Mouse (Mus musculus) left cerebral cortex, adult 8-10 months (tissue): ENCODE measurements around the gene Rab6b. TPM values are rescaled to one million over a fixed set of nuclear protein-coding genes. Genes with fewer than 3 reads are reported as not detected.

Experiments used
- total RNA-seq, 4 experiments: library from RNA; stranded (reverse); gene quantifications; 2 replicates each; pipeline ENCODE4 v1.2.4; 2022

The Rab6b gene
- total RNA-seq, 4 experiments from 2014 or later, result 503 to 577 (median 528) TPM

Other genes starting within 250 kb of the Rab6b start
- gene Slco2a1, start 123.1 kb upstream of the Rab6b start, total RNA-seq, result under 1 TPM; 0.72 to 0.98 (median 0.85) TPM
- gene Srprb, start 90.3 kb downstream of the Rab6b start, total RNA-seq, result 10 to 100 TPM; 17.5 to 18.8 (median 17.9) TPM
- gene Gm20425, start 118.5 kb downstream of the Rab6b start, total RNA-seq, result 10 to 100 TPM in 3 of 4 experiments, 1 to 10 TPM in 1; 8.8 to 15.2 (median 12.5) TPM
- gene Trf, start 118.7 kb downstream of the Rab6b start, total RNA-seq, result 100 to 1,000 TPM; 378 to 495 (median 418) TPM
- gene 1300017J02Rik, start 193.3 kb downstream of the Rab6b start, total RNA-seq, result 1 to 10 TPM in 2 of 4 experiments, not detected in 2; 1.0 to 1.2 TPM
- 10 to 100 TPM; 17.9 to 20.9 (median 19.4) TPM for gene Topbp1, start 193.4 kb downstream of the Rab6b start, total RNA-seq